Mouse (Mus musculus): ENCODE measurements at regions not wholly inside any gene's neighbourhood (a gene's known extent, or its start where the extent isn't known, plus 50 kb on each side); places are given as distances from the start of the nearest gene placed in this dataset.

DNA sequence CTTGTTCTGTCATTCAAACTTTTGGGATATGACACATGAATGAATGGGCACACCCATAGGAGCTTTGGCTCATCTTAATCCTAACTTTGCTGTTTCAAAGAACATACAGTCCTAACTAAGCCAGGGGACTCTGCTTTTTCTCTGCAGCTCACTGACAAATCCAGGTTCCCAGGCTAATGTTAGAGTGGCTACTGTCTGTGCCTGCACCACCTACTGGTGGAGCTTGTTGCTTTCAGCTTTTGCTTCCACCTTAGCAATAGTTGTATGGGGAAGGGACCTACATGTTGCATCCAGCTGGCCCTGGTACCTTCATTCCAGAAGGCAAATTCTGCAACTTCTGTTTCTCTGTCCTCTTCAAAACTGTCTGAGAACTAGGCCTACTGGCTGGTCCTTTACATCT is 566.8 kb upstream of the Castor2 start:
- H3K4me1 ChIP-seq (replicated peaks; ENCODE audit: insufficient read depth, low read length): no peaks in the 10 kb centered on the region
- H3K4me3 ChIP-seq (replicated peaks; ENCODE audit: low read depth, low read length): no peak overlapping the region
- H3K27me3 ChIP-seq (ENCODE audit: insufficient read depth, low read length): no peaks in the 10 kb centered on the region
- no peak for ATAC-seq (replicated peaks; ENCODE audit: low FRiP score, low read depth)
- H3K27ac ChIP-seq: no peak overlapping the region
- DNase-seq (ENCODE audit: low spot score): peak; percentile 4
- H3K36me3 ChIP-seq (ENCODE audit: insufficient read depth, low read length): no peaks in the 10 kb centered on the region
- H3K4me2 ChIP-seq (ENCODE audit: low read length): no peak overlapping the region
- no peak overlapping the region for H3K9ac ChIP-seq (ENCODE audit: low read depth, low read length)
- peak; percentile 55; the same call in 1 of the 2 replicates for TF ChIP-seq CTCF (IDR thresholded peaks at IDR 0.05; ENCODE audit: low read depth)
- no peaks in the 10 kb centered on the region for H3K9me3 ChIP-seq (replicated peaks; ENCODE audit: low read length)

DNA sequence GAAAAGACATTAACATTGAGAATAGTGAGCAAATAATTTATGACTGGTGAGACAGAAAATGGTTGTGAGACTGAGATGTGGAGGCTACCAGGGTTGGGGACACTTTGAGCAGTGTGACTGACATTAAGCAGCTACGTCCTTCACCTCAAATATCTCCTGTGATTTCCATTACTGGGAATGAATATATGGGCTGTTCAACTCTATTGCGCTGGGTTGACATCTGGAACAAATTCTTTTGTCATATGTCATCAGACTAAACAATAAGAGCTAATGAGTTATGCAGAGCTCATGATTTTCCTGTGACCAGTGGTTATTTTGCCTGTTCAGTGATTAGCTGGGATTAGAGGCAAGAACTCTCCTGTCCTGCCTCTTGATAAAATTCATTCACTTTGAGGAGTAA is 593.9 kb upstream of the Castor2 start:
- Histone ChIP-seq H3K9me3 (replicated peaks; ENCODE audit: low read length) (no peaks in the 10 kb centered on the region), H3K36me3 (ENCODE audit: insufficient read depth, low read length) (no peaks in the 10 kb centered on the region), H3K27me3 (ENCODE audit: insufficient read depth, low read length) (no peaks in the 10 kb centered on the region), H3K9ac (ENCODE audit: low read depth, low read length) (no peak overlapping the region), H3K4me2 (ENCODE audit: low read length) (no peak overlapping the region), H3K27ac (no peak overlapping the region), H3K4me3 (replicated peaks; ENCODE audit: low read depth, low read length) (no peak overlapping the region), H3K4me1 (replicated peaks; ENCODE audit: insufficient read depth, low read length) (no peaks in the 10 kb centered on the region)
- ATAC-seq (replicated peaks; ENCODE audit: low FRiP score, low read depth): no peak
- no peak for DNase-seq (ENCODE audit: low spot score)
- WGBS: 66% methylated on average over 2 of the region's 2 CpGs
- no peak for TF ChIP-seq CTCF (IDR thresholded peaks at IDR 0.05; ENCODE audit: low read depth)

- H3K36me3 ChIP-seq (ENCODE audit: insufficient read depth, low read length): no peaks in the 10 kb centered on the region
- no peaks in the 10 kb centered on the region for H3K4me1 ChIP-seq (replicated peaks; ENCODE audit: insufficient read depth, low read length)
- no peak overlapping the region for H3K9ac ChIP-seq (ENCODE audit: low read depth, low read length)
- ATAC-seq (replicated peaks; ENCODE audit: low FRiP score, low read depth) (no peak), DNase-seq (ENCODE audit: low spot score) (peak; percentile 37)
- no peaks in the 10 kb centered on the region for H3K27me3 ChIP-seq (ENCODE audit: insufficient read depth, low read length)
- H3K27ac ChIP-seq: no peak overlapping the region
- no peak overlapping the region for H3K4me3 ChIP-seq (replicated peaks; ENCODE audit: low read depth, low read length)
- TF ChIP-seq CTCF (IDR thresholded peaks at IDR 0.05; ENCODE audit: low read depth): no peak
- no peak overlapping the region for H3K4me2 ChIP-seq (ENCODE audit: low read length)
- 54% methylated on average over 5 of the region's 5 CpGs for WGBS
- H3K9me3 ChIP-seq (replicated peaks; ENCODE audit: low read length): no peaks in the 10 kb centered on the region
Measured at GRCm38 (mm10) chr5:133487806-133488290, 611.7 kb upstream of the Castor2 start.

- Histone ChIP-seq H3K36me3 (ENCODE audit: insufficient read depth, low read length) (no peaks in the 10 kb centered on the region), H3K9ac (ENCODE audit: low read depth, low read length) (no peak overlapping the region), H3K27ac (no peak overlapping the region), H3K4me1 (replicated peaks; ENCODE audit: insufficient read depth, low read length) (no peaks in the 10 kb centered on the region), H3K27me3 (ENCODE audit: insufficient read depth, low read length) (no peaks in the 10 kb centered on the region), H3K9me3 (replicated peaks; ENCODE audit: low read length) (no peaks in the 10 kb centered on the region), H3K4me2 (ENCODE audit: low read length) (no peak overlapping the region), H3K4me3 (replicated peaks; ENCODE audit: low read depth, low read length) (no peak overlapping the region)
- DNase-seq (ENCODE audit: low spot score) (no peak), ATAC-seq (replicated peaks; ENCODE audit: low FRiP score, low read depth) (no peak)
- no peak for TF ChIP-seq CTCF (IDR thresholded peaks at IDR 0.05; ENCODE audit: low read depth)
- 64% methylated on average over 14 of the region's 14 CpGs for WGBS
Measured at GRCm38 (mm10) chr5:133482291-133483086, 617.0 kb upstream of the Castor2 start.

DNA sequence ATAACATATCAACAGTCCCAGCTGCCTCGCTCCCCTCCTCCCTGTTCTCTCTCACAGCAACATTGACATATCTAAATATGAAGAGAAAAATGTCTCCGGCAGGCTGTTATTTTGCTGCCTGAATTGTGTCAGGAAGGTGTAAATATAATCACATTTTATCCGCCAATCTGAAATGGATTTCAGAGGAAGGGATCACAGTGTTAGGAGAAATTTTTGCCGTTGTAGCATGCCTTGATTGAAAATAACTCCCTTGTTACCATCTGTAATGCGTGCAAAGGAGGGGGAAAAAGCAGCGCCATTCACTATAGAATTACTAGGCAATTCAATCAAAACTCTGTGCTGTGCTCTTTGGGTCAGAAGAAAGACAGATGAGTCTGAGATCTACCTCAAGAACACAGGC is 620.3 kb upstream of the Castor2 start:
- Histone ChIP-seq H3K4me1 (replicated peaks; ENCODE audit: insufficient read depth, low read length) (no peaks in the 10 kb centered on the region), H3K36me3 (ENCODE audit: insufficient read depth, low read length) (no peaks in the 10 kb centered on the region), H3K9me3 (replicated peaks; ENCODE audit: low read length) (no peaks in the 10 kb centered on the region), H3K27ac (no peak overlapping the region), H3K9ac (ENCODE audit: low read depth, low read length) (no peak overlapping the region), H3K4me2 (ENCODE audit: low read length) (no peak overlapping the region), H3K27me3 (ENCODE audit: insufficient read depth, low read length) (no peaks in the 10 kb centered on the region), H3K4me3 (replicated peaks; ENCODE audit: low read depth, low read length) (no peak overlapping the region)
- ATAC-seq (replicated peaks; ENCODE audit: low FRiP score, low read depth) (no peak), DNase-seq (ENCODE audit: low spot score) (no peak)
- no peak for TF ChIP-seq CTCF (IDR thresholded peaks at IDR 0.05; ENCODE audit: low read depth)
- 86% methylated on average over 6 of the region's 6 CpGs for WGBS

DNA sequence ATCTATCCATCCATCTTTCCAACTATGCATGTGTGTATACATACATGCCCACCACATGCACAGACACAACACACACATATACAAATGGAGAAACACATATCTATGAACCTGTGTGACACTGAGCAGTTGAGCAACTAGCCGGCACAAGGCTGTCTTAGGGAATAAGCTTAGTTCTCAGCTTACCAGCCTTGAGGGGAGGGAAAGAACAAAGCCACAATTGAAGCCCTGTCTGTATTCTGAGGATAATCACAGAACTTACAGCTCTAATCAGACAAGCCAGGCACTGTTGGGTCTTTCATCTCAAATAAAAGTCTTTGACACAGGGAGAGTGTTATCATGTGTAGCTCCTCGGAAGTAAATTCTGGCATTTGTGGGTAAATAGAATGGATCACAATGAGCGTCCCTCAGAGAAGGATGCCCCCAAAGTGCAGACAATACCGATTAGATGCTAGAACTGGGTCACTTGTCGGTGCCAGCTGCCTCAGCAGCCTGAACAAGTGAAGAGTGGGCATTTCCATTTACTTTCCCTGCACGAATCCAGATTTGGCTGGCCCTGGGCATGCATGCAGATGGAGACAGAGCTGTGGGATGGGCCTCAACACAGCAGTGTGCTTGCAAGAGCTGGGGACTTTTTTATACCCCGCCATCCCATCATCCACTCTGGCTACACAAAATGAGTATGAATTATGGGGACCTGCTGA is 646.0 kb upstream of the Castor2 start:
- no peaks in the 10 kb centered on the region for H3K4me1 ChIP-seq (replicated peaks; ENCODE audit: insufficient read depth, low read length)
- no peak for TF ChIP-seq CTCF (IDR thresholded peaks at IDR 0.05; ENCODE audit: low read depth)
- H3K36me3 ChIP-seq (ENCODE audit: insufficient read depth, low read length): no peaks in the 10 kb centered on the region
- 80% methylated on average over 7 of the region's 7 CpGs for WGBS
- H3K4me3 ChIP-seq (replicated peaks; ENCODE audit: low read depth, low read length): no peak overlapping the region
- ATAC-seq (replicated peaks; ENCODE audit: low FRiP score, low read depth): no peak
- no peak overlapping the region for H3K9ac ChIP-seq (ENCODE audit: low read depth, low read length)
- H3K4me2 ChIP-seq (ENCODE audit: low read length): no peak overlapping the region
- no peaks in the 10 kb centered on the region for H3K9me3 ChIP-seq (replicated peaks; ENCODE audit: low read length)
- H3K27me3 ChIP-seq (ENCODE audit: insufficient read depth, low read length): no peaks in the 10 kb centered on the region
- no peak for DNase-seq (ENCODE audit: low spot score)
- H3K27ac ChIP-seq: no peak overlapping the region

All from kidney, postnatal 0 days (tissue).